Mouse (Mus musculus) brain, embryonic 14.5 days (tissue): ENCODE results near the gene Gm10642. TPM values are rescaled to one million over a fixed set of nuclear protein-coding genes. Genes with fewer than 3 reads are reported as not detected.
A peak's percentile ranks its signal among the peaks of the same experiment; 100 is the strongest.

ENCODE experiments used
- DNase-seq: peaks from one replicate; pipeline ENCODE4 v3.0.0-alpha.2; 2011; ENCODE audit warnings: low read depth
- CTCF ChIP-seq: fragments of 200-500 bp; IDR thresholded peaks from 2 replicates; pipeline ENCODE4 v1.5.1; 2012; ENCODE audit warnings: inconsistent platforms, mild to moderate bottlenecking, moderate library complexity, borderline replicate concordance; ENCODE audit not compliant: insufficient read depth, insufficient read length; ENCODE audit errors: extremely low read depth
- POLR2A ChIP-seq: fragments of 200-500 bp; IDR thresholded peaks from 2 replicates; pipeline ENCODE4 v1.6.1; 2012; ENCODE audit warnings: mild to moderate bottlenecking, inconsistent platforms, borderline replicate concordance; ENCODE audit not compliant: poor library complexity, insufficient read depth, insufficient read length, severe bottlenecking; ENCODE audit errors: extremely low read depth
- polyA plus RNA-seq: library from polyadenylated mRNA; depleted of rRNA; stranded (reverse); fragments of >200 nt; gene quantifications from 2 replicates; pipeline ENCODE4 v1.2.3, GENCODE M21; 2012; rRNA removed

Gm10642 gene
- 0.50 and 0.90 TPM in 2 replicates for polyA plus RNA-seq

DNA sequence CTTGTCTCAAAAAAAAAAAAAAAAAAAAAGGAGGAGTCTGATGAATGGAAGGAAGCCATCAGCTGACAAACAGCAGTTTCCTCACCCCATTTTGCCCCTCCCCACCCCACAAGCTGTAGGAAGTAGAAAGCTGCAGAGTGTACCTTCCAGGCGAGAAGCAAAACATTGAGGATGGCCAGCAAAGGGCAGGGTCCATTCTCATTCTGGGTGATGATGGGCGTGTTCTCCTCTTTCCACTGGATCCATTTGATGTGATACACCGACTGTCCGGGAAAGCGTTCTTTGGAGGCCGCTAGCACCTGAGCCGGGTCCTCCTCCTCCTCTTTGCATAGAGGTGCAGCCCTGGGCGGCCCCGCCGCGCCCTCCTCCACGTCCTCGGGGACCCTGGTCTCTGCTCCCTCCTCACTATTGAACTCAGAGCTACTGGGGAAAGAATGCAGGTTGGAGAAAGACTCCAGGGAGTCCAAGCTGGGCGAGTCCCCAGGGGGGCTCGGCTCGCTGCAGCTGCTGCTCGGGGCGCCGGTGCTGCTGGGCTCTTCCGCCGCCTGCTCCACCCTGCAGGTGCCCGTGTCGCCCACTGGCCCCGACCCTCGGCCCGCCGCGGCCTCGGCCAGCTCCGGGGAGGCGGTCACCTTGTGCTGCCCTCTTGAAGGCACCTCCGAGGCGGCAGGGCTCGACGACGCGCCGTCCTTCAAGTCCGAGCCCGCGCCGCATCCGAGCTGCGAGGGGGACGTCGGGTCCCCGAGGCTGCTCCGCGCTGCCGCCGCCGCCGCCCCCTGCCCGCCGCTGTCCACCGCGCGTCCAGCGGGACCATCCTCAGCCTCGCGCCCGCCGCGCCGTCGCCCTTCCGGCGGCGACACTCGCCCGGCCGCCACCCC is at the start of gene Gm10642:
Gene Gm10642 (plus strand): TSS at position 122 of the 878 bp plus-strand sequence.
- TF ChIP-seq POLR2A = no peak
- no peak for TF ChIP-seq CTCF

DNA sequence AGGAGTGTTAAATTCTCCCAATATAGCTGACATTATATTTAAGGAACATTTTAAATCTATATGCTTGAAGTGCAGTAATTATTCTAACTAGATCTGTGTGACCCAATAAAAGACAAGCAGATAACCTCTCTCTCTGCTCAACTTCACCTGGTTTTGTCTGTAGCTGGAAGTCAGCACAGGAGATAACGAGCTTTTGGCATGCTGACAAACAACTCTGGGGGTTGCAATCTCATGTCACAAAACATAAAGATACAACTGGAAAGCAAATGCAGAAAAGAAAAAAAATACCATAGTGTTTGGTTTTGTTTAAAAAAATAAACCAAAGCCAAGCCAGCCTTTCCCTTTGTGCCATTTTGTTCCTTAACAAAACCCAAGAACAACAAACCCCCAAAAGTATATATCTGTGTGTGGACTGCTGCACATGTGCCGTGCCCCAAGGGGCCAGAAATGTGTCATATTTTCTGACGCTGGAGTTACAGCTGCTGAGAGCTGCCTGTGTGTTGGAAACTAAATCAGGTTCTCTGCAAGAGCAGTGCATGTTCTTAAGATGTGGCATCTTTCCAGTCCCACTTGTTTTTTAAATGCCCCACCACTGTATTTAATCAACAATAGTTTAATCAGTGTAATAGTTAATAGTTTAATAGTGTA is 44.9 kb upstream of the Gm10642 start:
- TF ChIP-seq CTCF (no peak), POLR2A (no peak)
- DNase-seq = no peak

More for the DNA sequence above, at the start of gene Gm10642:
- DNase-seq = peak; percentile 76

DNA sequence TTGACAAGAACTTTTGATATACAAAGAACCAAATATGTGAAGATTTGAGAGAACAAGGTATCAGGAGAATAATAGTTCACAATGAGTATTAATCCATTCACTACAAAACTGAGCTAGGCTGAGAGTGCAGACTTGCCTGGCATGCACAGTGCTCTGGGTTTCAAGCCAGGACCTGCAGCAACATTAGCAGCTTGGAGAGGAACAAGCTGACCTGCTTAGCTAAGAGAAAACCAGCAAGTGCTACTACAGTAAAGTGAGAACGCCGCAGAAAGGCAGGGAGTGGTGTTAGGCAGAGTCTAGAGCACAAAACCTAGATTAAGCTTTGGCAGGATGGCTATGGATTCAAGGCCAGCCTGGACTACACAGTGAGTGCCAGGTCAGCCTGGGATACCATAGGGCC is 26.3 kb upstream of the Gm10642 start:
- TF ChIP-seq CTCF (no peak), POLR2A (no peak)
- no peak for DNase-seq

DNA sequence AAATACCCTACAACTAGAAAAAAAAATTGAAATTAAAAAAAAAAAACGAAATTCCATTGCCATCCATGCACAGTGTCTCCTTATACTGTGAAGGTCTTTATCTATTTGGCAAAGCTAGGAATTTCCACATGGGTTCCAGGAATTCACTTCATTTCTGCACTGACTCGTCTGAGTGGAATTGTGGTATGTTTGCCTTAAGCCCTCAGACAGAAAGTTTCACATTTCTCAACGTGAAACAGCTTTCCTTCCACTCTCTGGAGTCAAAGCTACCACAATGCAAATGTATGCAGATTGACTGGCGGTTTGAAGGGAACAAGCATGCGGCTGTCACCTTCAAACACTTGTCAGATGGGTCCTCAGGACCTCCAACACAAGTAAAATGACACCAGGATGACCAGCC is 24.4 kb upstream of the Gm10642 start:
- no peak for DNase-seq
- TF ChIP-seq POLR2A (no peak), CTCF (no peak)

DNA sequence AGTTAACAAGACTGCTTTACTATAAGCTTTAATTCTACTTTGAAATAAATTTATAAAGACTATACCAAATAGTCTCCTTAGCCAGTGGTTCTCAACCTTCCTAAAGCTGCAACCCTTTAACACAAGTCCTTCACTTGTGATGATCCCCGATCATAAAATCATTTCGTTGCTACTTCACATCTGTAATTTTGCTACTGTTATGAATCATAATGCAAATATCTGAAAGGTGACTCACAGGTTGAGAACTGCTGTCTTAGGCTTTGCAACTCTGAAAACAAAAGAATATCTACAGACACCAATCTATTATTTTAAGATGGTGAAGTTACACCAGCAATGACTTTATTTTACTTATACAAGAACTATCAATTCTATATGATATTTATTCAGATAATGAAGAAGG is 19.3 kb upstream of the Gm10642 start:
- no peak for TF ChIP-seq CTCF
- no peak for TF ChIP-seq POLR2A

DNA sequence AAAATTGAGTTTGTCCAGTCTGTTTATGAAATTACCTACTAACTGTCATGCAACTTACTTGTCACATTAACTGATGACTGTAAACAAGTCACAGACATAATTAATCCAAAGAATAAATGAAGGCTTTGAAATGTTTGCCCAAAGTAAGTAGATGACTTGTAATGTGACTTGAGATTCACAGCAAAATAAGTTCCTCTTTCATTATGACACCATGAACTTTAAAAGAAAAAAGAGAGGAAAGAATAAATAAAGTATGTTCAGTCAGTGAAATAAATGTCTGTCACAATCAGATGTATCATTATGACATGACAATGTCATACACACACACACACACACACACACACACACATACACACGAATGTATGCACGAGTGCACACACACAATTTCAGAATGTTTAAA is 5.8 kb upstream of the Gm10642 start:
- no peak for DNase-seq
- TF ChIP-seq POLR2A (no peak), CTCF (no peak)

More for the DNA sequence above, 19.3 kb upstream of the Gm10642 start:
- no peak for DNase-seq

DNA sequence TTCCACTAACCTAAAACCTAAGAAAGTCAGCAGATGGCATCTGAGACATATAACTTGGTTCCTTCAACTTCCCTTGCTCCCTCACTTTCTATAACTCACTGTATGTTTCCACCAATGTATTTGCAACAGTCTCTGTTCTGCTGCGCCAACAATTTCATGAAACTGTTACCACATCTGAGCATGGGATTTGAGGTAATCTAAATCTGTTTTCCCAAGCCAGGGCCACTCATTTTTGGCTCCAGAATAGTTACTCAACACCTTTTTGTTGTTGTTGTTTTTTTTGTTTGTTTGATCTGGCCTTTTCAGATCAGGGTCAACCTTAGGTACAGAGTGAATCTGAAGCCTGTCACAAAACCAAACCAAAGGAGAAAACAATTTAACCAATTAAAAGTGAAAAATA is 5.1 kb upstream of the Gm10642 start:
- DNase-seq = no peak
- TF ChIP-seq CTCF = no peak
- TF ChIP-seq POLR2A = no peak

DNA sequence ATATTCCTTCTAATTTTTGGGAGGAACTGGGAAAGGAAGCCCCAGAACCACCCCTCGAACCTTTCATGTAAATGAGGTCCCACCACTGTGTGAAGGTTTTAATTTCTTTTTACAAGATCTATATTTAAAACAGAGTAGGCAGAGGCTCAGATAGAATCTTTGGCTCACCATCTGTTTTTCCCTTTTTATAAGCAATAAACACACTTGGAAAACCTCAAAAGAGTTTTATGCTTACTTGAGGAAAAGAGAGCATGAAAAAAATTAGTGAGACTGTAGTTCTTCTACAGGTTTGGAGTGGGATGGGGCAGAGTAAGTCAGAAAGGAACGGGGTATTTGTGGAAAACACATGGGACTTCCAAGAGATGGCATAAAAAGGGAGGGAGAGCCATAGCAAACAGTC is 3.8 kb upstream of the Gm10642 start:
- DNase-seq = no peak
- no peak for TF ChIP-seq POLR2A
- TF ChIP-seq CTCF = no peak

DNA sequence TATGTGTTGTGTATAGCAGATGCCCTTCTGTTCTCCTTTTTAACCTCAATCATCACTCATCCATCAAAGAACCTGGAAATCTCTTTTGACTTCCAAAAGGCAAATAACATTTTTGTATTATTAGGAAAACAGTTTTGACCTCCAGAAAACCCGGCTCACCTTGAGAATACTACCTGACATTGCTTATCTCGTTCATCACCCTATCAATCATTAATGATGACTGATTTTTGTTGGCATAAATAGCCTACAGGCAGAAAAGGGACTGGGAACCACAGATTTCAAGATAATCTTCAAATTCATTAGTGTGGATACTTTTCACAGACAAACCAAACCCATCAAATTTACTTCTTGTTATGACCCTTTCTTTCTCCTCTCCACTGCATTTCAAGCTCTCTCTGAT is 2.2 kb upstream of the Gm10642 start:
- TF ChIP-seq CTCF (no peak), POLR2A (no peak)
- no peak for DNase-seq

DNA sequence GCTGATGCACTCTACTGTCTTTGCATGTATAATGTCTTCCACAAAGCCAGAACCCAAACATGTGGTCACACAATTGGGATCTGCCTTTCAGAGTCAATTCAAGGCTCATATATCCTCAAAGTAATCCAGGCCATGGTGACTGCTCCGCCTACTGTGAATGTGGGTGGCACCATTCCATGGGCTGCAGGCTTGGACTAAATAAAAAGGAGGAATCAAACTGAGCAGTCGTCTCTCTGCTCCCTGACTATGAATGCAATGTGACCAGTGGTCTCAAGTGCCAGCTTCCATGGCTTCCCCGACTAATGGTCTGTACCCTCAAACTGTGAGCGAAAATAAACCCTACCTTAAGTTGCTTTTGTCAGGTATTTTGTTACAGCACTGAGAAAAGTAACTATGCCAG is 1.6 kb upstream of the Gm10642 start:
- TF ChIP-seq POLR2A = no peak
- no peak for TF ChIP-seq CTCF
- no peak for DNase-seq

DNA sequence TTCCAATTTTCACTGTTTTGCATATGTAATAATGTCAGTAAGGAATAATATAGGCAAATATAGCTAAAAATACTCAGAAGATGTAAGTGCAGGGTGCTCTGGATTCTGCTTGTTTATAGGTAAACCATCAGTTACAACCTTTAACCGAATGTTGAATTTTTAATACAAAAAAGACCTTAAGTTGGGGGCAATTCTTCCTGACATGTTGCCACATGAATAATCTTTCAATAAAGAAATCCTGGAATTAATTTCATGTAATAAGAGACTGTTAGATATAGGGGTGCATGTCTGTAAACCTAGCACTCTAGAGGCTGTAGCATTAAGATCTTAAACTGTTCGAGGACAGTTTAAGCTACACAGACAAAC is 304 bp upstream of the Gm10642 start:
- no peak for TF ChIP-seq CTCF
- no peak for TF ChIP-seq POLR2A
- no peak for DNase-seq
